Comparison of ENCODE assay signal across 11 mouse cellular contexts in genomic region chr14:51083805-51084204, GRCm38 (mm10). TPM values are rescaled to one million over a fixed set of nuclear protein-coding genes. Genes with fewer than 3 reads are reported as not detected.
DNase-seq lines count a peak whose midpoint lies in the region; ATAC-seq and TF ChIP-seq lines count a peak whose summit lies in the region.
"Had no signal": no experiment of that assay in that cellular context is flagged by ENCODE, and none has a peak within 500 bp of the region (broad histone marks: within the 10 kb centered on the region; RNA-seq: fewer than 3 reads in every experiment).

No protein-coding gene starts in this region.

- H3K4me1 ChIP-seq in heart, embryonic 12.5 days (replicated peaks) = peaks cover 5% of the 10 kb centered on the region; the same call in 1 of the 2 replicates
- peaks cover 0 to 7% of the 10 kb centered on the region in 2 experiments; a peak in 2 of 4 replicates for H3K4me1 ChIP-seq in MEL (ENCODE audit: control insufficient read depth in 1 of 2, insufficient read depth in 2 of 2, low read length in 2 of 2)
- no peaks in the 10 kb centered on the region; the same call in 1 of the 2 replicates for H3K4me1 ChIP-seq in hindbrain, embryonic 14.5 days (replicated peaks; ENCODE audit: control insufficient read depth, insufficient read depth, low read length)
- H3K4me1 ChIP-seq in midbrain, embryonic 13.5 days (replicated peaks) = peaks cover 18% of the 10 kb centered on the region

- no peaks in the 10 kb centered on the region for H3K79me2 ChIP-seq in MEL (ENCODE audit: control insufficient read depth, insufficient read depth, low read length, poor library complexity)

- no peaks in the 10 kb centered on the region for H3K36me3 ChIP-seq in heart, embryonic 12.5 days
- H3K36me3 ChIP-seq in MEL (ENCODE audit: control insufficient read depth in 1 of 2, insufficient read depth in 2 of 2, low read length in 2 of 2) = peaks cover 0 to 2% of the 10 kb centered on the region in 2 experiments; a peak in 1 of 4 replicates
- H3K36me3 ChIP-seq in hindbrain, embryonic 14.5 days (replicated peaks; ENCODE audit: control insufficient read depth, insufficient read depth) = no peaks in the 10 kb centered on the region
- no peaks in the 10 kb centered on the region for H3K36me3 ChIP-seq in midbrain, embryonic 13.5 days

- no peak for TF ChIP-seq EP300 in MEL (IDR thresholded peaks at IDR 0.05; ENCODE audit: low read depth in 1 of 2, low read length in 2 of 2)

- no peak for DNase-seq in heart, postnatal 25 days (ENCODE audit: low spot score)
- DNase-seq in MEL (ENCODE audit: low read depth, low spot score) = peak; percentile 81
- no peak for DNase-seq in hindbrain, embryonic 14.5 days (ENCODE audit: low spot score)
- no peak for DNase-seq in layer of hippocampus, adult 8-10 months (ENCODE audit: low spot score in 2 of 2)
- no peak for DNase-seq in thymus, postnatal 14 days
- no peak for DNase-seq in ovary, adult 18-20 months (ENCODE audit: low spot score)
- DNase-seq: gastrocnemius, postnatal 10 days had no signal

- WGBS in heart, embryonic 12.5 days = 13% methylated on average over 7 of the region's 7 CpGs
- WGBS in hindbrain, embryonic 14.5 days = 14% methylated on average over 7 of the region's 7 CpGs
- 13% methylated on average over 7 of the region's 7 CpGs for WGBS in midbrain, embryonic 13.5 days

- peaks cover 13% of the 10 kb centered on the region for H3K27me3 ChIP-seq in heart, embryonic 12.5 days (replicated peaks)
- H3K27me3 ChIP-seq in MEL (ENCODE audit: control insufficient read depth in 1 of 2, insufficient read depth in 2 of 2, low read length in 2 of 2) = no peaks in the 10 kb centered on the region; a peak in 1 of 4 replicates
- H3K27me3 ChIP-seq in hindbrain, embryonic 14.5 days (ENCODE audit: control insufficient read depth, insufficient read depth, low read length) = peaks cover 27% of the 10 kb centered on the region
- peaks cover 26% of the 10 kb centered on the region for H3K27me3 ChIP-seq in midbrain, embryonic 13.5 days

- intact Hi-C loops in heart, postnatal 25 days (cut with DNase I) = no loop called here

- TF ChIP-seq RAD21 in MEL (IDR thresholded peaks at IDR 0.05; ENCODE audit: low read depth, low read length) = no peak

- ATAC-seq in heart, embryonic 12.5 days (ENCODE audit: insufficient number of reproducible peaks, low FRiP score) = no peak
- no peak for ATAC-seq in hindbrain, embryonic 14.5 days (ENCODE audit: low FRiP score)
- ATAC-seq in midbrain, embryonic 13.5 days = no peak

- H3K27ac ChIP-seq in heart, embryonic 12.5 days (ENCODE audit: poor library complexity, severe bottlenecking) = no peak overlapping the region
- H3K27ac ChIP-seq in MEL (ENCODE audit: control insufficient read depth, low read depth, low read length) = peak overlapping the region; percentile 30
- no peak overlapping the region for H3K27ac ChIP-seq in hindbrain, embryonic 14.5 days
- H3K27ac ChIP-seq in midbrain, embryonic 13.5 days = no peak overlapping the region

- no peak for TF ChIP-seq POLR2A in MEL (IDR thresholded peaks at IDR 0.05; ENCODE audit: control insufficient read depth in 1 of 2, insufficient read depth in 1 of 2, low read depth in 1 of 2, low read length in 2 of 2, poor library complexity in 1 of 2)

- peak overlapping the region; percentile 60 for H3K4me3 ChIP-seq in heart, embryonic 12.5 days
- peak overlapping the region; percentile 55 to 65 for H3K4me3 ChIP-seq in MEL (ENCODE audit: control insufficient read depth in 1 of 2, insufficient read depth in 1 of 2, low read depth in 2 of 2, low read length in 2 of 2)
- peak overlapping the region; percentile 48 for H3K4me3 ChIP-seq in hindbrain, embryonic 14.5 days (replicated peaks; ENCODE audit: low read length)
- H3K4me3 ChIP-seq in midbrain, embryonic 13.5 days (replicated peaks) = peak overlapping the region; percentile 51

- no peak for TF ChIP-seq CTCF in MEL (IDR thresholded peaks at IDR 0.05 in 2 of 3, conservative IDR thresholded peaks at IDR 0.05 in 1 of 3; ENCODE audit: control insufficient read depth in 1 of 3, insufficient read depth in 1 of 3, low read depth in 2 of 3, low read length in 3 of 3, poor library complexity in 1 of 3, severe bottlenecking in 1 of 3)

- H3K4me2 ChIP-seq in heart, embryonic 12.5 days = peak overlapping the region; percentile 88
- H3K4me2 ChIP-seq in hindbrain, embryonic 14.5 days (replicated peaks) = peak overlapping the region; percentile 77
- H3K4me2 ChIP-seq in midbrain, embryonic 13.5 days (replicated peaks) = peak overlapping the region; percentile 76

- no peaks in the 10 kb centered on the region for H3K9me3 ChIP-seq in heart, embryonic 12.5 days (replicated peaks)
- no peaks in the 10 kb centered on the region for H3K9me3 ChIP-seq in MEL (replicated peaks; ENCODE audit: insufficient read depth, low read length)
- no peaks in the 10 kb centered on the region for H3K9me3 ChIP-seq in hindbrain, embryonic 14.5 days (ENCODE audit: control insufficient read depth, low read length)
- no peaks in the 10 kb centered on the region for H3K9me3 ChIP-seq in midbrain, embryonic 13.5 days

- H3K9ac ChIP-seq in heart, embryonic 12.5 days = no peak overlapping the region
- peak overlapping the region; percentile 50 for H3K9ac ChIP-seq in MEL (ENCODE audit: control insufficient read depth, low read depth, low read length, poor library complexity, severe bottlenecking)
- H3K9ac ChIP-seq in hindbrain, embryonic 14.5 days = no peak overlapping the region
- peak overlapping the region; percentile 60; the same call in 1 of the 2 replicates for H3K9ac ChIP-seq in midbrain, embryonic 13.5 days (replicated peaks)

TF ChIP-seq in MEL, 35 proteins besides CTCF, POLR2A, EP300 and RAD21:
- TF ChIP-seq MYB (IDR thresholded peaks at IDR 0.05; ENCODE audit: low read depth, low read length) (no peak), CHD2 (IDR thresholded peaks at IDR 0.05; ENCODE audit: low read length) (no peak), SIN3A (IDR thresholded peaks at IDR 0.05; ENCODE audit: low read length) (no peak)

RNA-seq across cellular contexts. Expression of gene Rnase4, which starts 7.1 kb away (rescaled TPM):
- polyA plus RNA-seq in heart, embryonic 12.5 days (2016; fragmentation: Nextera tagmentation; extraction: Ambion mirVana) = 13.7 and 15.0 TPM in 2 replicates
- total RNA-seq in heart, postnatal 25 days (2021) = 10 to 100 TPM; 50.0 to 53.8 TPM
- total RNA-seq in MEL (2012; rRNA removed) = not detected in 2 replicates
- polyA plus RNA-seq in MEL (2012; ENCODE audit: insufficient read depth in 1 of 2, insufficient read length in 2 of 2, low read depth in 1 of 2, low replicate concordance in 2 of 2, missing spikeins in 1 of 2) = under 1 TPM in 1 of 2 experiments, not detected in 1; 0.18 TPM
- 17.0 and 18.2 TPM in 2 replicates for polyA plus RNA-seq in hindbrain, embryonic 14.5 days (2014; fragmentation: Nextera tagmentation; extraction: Ambion mirVana)
- 7.4 and 10.6 TPM in 2 replicates for polyA plus RNA-seq in midbrain, embryonic 13.5 days (2015; fragmentation: Nextera tagmentation; extraction: Ambion mirVana)
- 10 to 100 TPM; 14.0 to 46.9 (median 27.4) TPM for total RNA-seq in layer of hippocampus, adult 8-10 months (2022)

RNA-seq across cellular contexts. Expression of gene Ang, which starts 7.1 kb away (rescaled TPM):
- polyA plus RNA-seq in heart, embryonic 12.5 days (2016; fragmentation: Nextera tagmentation; extraction: Ambion mirVana) = 2.0 and 3.2 TPM in 2 replicates
- total RNA-seq in heart, postnatal 25 days (2021) = 1 to 10 TPM; 6.2 to 7.7 TPM
- total RNA-seq in MEL (2012; rRNA removed) = not detected in 2 replicates
- polyA plus RNA-seq in MEL (2012; ENCODE audit: insufficient read depth in 1 of 2, insufficient read length in 2 of 2, low read depth in 1 of 2, low replicate concordance in 2 of 2, missing spikeins in 1 of 2) = not detected
- 4.8 and 5.2 TPM in 2 replicates for polyA plus RNA-seq in hindbrain, embryonic 14.5 days (2014; fragmentation: Nextera tagmentation; extraction: Ambion mirVana)
- 2.2 and 2.6 TPM in 2 replicates for polyA plus RNA-seq in midbrain, embryonic 13.5 days (2015; fragmentation: Nextera tagmentation; extraction: Ambion mirVana)
- total RNA-seq in layer of hippocampus, adult 8-10 months (2022) = 10 to 100 TPM in 2 of 4 experiments, 1 to 10 TPM in 2; 3.9 to 15.2 (median 8.4) TPM

RNA-seq across cellular contexts. Expression of gene Olfr750, which starts 9.6 kb away (rescaled TPM):
- polyA plus RNA-seq in heart, embryonic 12.5 days (2016; fragmentation: Nextera tagmentation; extraction: Ambion mirVana) = not detected in 2 replicates
- total RNA-seq in heart, postnatal 25 days (2021) = not detected
- not detected in 2 replicates for total RNA-seq in MEL (2012; rRNA removed)
- polyA plus RNA-seq in MEL (2012; ENCODE audit: insufficient read depth in 1 of 2, insufficient read length in 2 of 2, low read depth in 1 of 2, low replicate concordance in 2 of 2, missing spikeins in 1 of 2) = not detected
- not detected in 2 replicates for polyA plus RNA-seq in hindbrain, embryonic 14.5 days (2014; fragmentation: Nextera tagmentation; extraction: Ambion mirVana)
- polyA plus RNA-seq in midbrain, embryonic 13.5 days (2015; fragmentation: Nextera tagmentation; extraction: Ambion mirVana) = 0.03 TPM in 1 of 2 replicates, not detected in the other
- total RNA-seq in layer of hippocampus, adult 8-10 months (2022) = not detected
- total RNA-seq: gastrocnemius, postnatal 10 days had no signal
- polyA plus RNA-seq: Patski had no signal

RNA-seq across cellular contexts. Expression of gene Rnase12, which starts 26.3 kb away (rescaled TPM):
- 0.51 and 0.70 TPM in 2 replicates for polyA plus RNA-seq in heart, embryonic 12.5 days (2016; fragmentation: Nextera tagmentation; extraction: Ambion mirVana)
- total RNA-seq in heart, postnatal 25 days (2021) = not detected
- total RNA-seq in MEL (2012; rRNA removed) = not detected in 2 replicates
- polyA plus RNA-seq in MEL (2012; ENCODE audit: insufficient read depth in 1 of 2, insufficient read length in 2 of 2, low read depth in 1 of 2, low replicate concordance in 2 of 2, missing spikeins in 1 of 2) = not detected
- polyA plus RNA-seq in hindbrain, embryonic 14.5 days (2014; fragmentation: Nextera tagmentation; extraction: Ambion mirVana) = not detected in 2 replicates
- polyA plus RNA-seq in midbrain, embryonic 13.5 days (2015; fragmentation: Nextera tagmentation; extraction: Ambion mirVana) = not detected in 2 replicates
- total RNA-seq in layer of hippocampus, adult 8-10 months (2022) = not detected
- total RNA-seq: gastrocnemius, postnatal 10 days had no signal
- polyA plus RNA-seq: Patski; testis, adult 2 months had no signal

RNA-seq across cellular contexts. Expression of gene Eddm3b, which starts 30.4 kb away (rescaled TPM):
- polyA plus RNA-seq in heart, embryonic 12.5 days (2016; fragmentation: Nextera tagmentation; extraction: Ambion mirVana) = not detected in 2 replicates
- total RNA-seq in heart, postnatal 25 days (2021) = not detected
- not detected in 2 replicates for total RNA-seq in MEL (2012; rRNA removed)
- not detected for polyA plus RNA-seq in MEL (2012; ENCODE audit: insufficient read depth in 1 of 2, insufficient read length in 2 of 2, low read depth in 1 of 2, low replicate concordance in 2 of 2, missing spikeins in 1 of 2)
- not detected in 2 replicates for polyA plus RNA-seq in hindbrain, embryonic 14.5 days (2014; fragmentation: Nextera tagmentation; extraction: Ambion mirVana)
- polyA plus RNA-seq in midbrain, embryonic 13.5 days (2015; fragmentation: Nextera tagmentation; extraction: Ambion mirVana) = not detected in 2 replicates
- total RNA-seq in layer of hippocampus, adult 8-10 months (2022) = not detected
- total RNA-seq: gastrocnemius, postnatal 10 days had no signal
- polyA plus RNA-seq: Patski; testis, adult 2 months had no signal

Comparison
In these comparisons a context has a peak if more than half of its experiments do, and no peak if none do; other contexts are left out.
1. H3K9ac ChIP-seq: peak in MEL (single experiment) and midbrain, embryonic 13.5 days (single experiment); none in heart, embryonic 12.5 days (single experiment) and hindbrain, embryonic 14.5 days (single experiment).
2. Peak in every context shown above with its lines, with median percentiles within 50 percentile points of each other: H3K4me2 ChIP-seq and H3K4me3 ChIP-seq.